Mouse (Mus musculus) stomach, postnatal 0 days (tissue): ENCODE measurements around the gene Foxj2.
A peak's percentile ranks its signal among the peaks of the same experiment; 100 is the strongest.

Source experiments
- CTCF ChIP-seq: IDR thresholded peaks from 2 replicates; pipeline ENCODE4 v1.5.1; 2016; ENCODE audit warnings: antibody characterized with exemption, low read depth, mild to moderate bottlenecking, moderate library complexity
- EP300 ChIP-seq: optimal IDR thresholded peaks from 2 replicates; pipeline ENCODE3; 2016; ENCODE audit warnings: antibody characterized with exemption

DNA sequence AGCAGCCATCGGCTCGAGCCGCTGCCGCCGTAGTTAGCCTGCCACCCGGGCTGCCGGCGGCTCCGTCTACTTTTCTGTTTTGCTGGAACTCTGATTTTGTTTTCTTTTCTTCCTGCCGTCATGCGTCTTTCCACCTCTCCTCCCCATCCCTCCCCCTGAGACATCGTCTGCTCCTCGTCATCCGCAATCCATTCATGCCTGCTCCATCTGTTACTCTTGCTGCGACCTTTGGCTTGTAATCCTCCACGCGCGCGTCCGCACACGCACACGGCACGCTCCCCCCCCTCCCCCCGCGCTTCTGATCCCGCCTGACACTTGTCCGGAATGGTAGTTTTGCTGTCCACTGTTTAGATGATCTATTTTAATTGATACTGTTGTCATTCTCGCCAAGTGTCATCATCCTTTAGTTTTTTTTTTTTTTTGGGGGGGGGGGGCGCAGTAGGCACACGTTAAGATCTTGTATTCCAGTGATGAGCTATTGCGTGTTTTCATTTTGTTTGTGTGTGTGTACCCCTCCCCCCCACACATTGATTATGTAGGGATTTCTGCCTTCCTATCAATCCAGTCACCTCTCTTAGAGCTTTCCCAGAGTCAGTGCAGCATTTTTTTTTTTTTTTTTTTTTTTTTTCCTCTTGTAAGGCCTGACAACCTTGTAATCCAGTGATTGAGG lies 55.1 kb downstream of the Foxj2 start:
- TF ChIP-seq CTCF, result no peak
- TF ChIP-seq EP300, result peak; percentile 5
